In the genomic region with DNA sequence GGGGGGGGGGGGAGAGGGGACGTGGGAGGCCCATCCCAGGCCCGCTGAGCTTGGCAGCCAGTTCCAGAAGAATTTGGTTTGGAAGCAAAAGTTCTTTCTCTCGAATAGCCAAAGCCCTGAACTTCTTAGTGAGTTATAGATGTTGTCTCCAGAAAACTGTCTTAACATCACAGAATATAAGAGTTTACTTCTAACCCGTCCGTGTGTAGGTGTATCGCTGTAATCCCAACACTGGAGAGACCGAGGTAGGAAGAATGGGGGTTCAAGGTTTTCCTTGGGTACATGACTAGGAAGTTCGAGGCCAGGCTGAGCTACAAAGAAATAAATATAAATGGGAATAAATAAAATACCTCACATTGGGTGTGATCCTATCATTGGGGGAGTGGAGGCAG, we compare ENCODE assay signal across 7 mouse cellular contexts. TPM values are rescaled to one million over a fixed set of nuclear protein-coding genes. Genes with fewer than 3 reads are reported as not detected.
DNase-seq lines count a peak whose midpoint lies in the region; ATAC-seq lines count a peak whose summit lies in the region.

No protein-coding gene starts in this region.

- H3K9me3 ChIP-seq in neural tube, embryonic 11.5 days (ENCODE audit: control insufficient read depth, low read length): no peaks in the 10 kb centered on the region
- no peaks in the 10 kb centered on the region for H3K9me3 ChIP-seq in heart, embryonic 16.5 days (replicated peaks; ENCODE audit: control insufficient read depth, low read length)
- H3K9me3 ChIP-seq in liver, embryonic 15.5 days (replicated peaks): no peaks in the 10 kb centered on the region

- 53% methylated on average over 7 of the region's 8 CpGs for WGBS in neural tube, embryonic 11.5 days
- WGBS in heart, embryonic 16.5 days: 41% methylated on average over 8 of the region's 8 CpGs
- WGBS in liver, embryonic 15.5 days (ENCODE audit: insufficient replicate concordance): 33% methylated on average over 8 of the region's 8 CpGs

- H3K4me3 ChIP-seq in neural tube, embryonic 11.5 days (ENCODE audit: low read depth, low read length): peak overlapping the region; percentile 86
- peak overlapping the region; percentile 95 for H3K4me3 ChIP-seq in heart, embryonic 16.5 days (ENCODE audit: low read length)
- H3K4me3 ChIP-seq in liver, embryonic 15.5 days (replicated peaks): peak overlapping the region; percentile 87

- H3K9ac ChIP-seq in neural tube, embryonic 11.5 days (ENCODE audit: low read length): no peak overlapping the region
- no peak overlapping the region for H3K9ac ChIP-seq in heart, embryonic 16.5 days (ENCODE audit: low read length)
- H3K9ac ChIP-seq in liver, embryonic 15.5 days: no peak overlapping the region

- DNase-seq in neural tube, embryonic 11.5 days (ENCODE audit: low spot score): no peak
- DNase-seq in neural tube, embryonic 10.5 days (ENCODE audit: extremely low spot score, low spot score): no peak
- DNase-seq in c-Kit-positive CD71-positive TER-119-positive erythroid progenitor cells, embryonic 14.5 days (ENCODE audit: low spot score): no peak
- DNase-seq in left cerebral cortex, adult 9 months (ENCODE audit: low spot score in 2 of 2): no peak
- DNase-seq in gastrocnemius, postnatal 25 days: no peak

- H3K4me1 ChIP-seq in neural tube, embryonic 11.5 days (ENCODE audit: control insufficient read depth, insufficient read depth, low read length): peaks cover 3% of the 10 kb centered on the region; the same call in 1 of the 2 replicates
- peaks cover 11% of the 10 kb centered on the region for H3K4me1 ChIP-seq in heart, embryonic 16.5 days (ENCODE audit: control insufficient read depth, insufficient read depth, low read length)
- peaks cover 33% of the 10 kb centered on the region for H3K4me1 ChIP-seq in liver, embryonic 15.5 days (replicated peaks)

- H3K27me3 ChIP-seq in neural tube, embryonic 11.5 days (ENCODE audit: control insufficient read depth, insufficient read depth, low read length): no peaks in the 10 kb centered on the region
- H3K27me3 ChIP-seq in heart, embryonic 16.5 days (ENCODE audit: control insufficient read depth, insufficient read depth, low read length): no peaks in the 10 kb centered on the region
- no peaks in the 10 kb centered on the region for H3K27me3 ChIP-seq in liver, embryonic 15.5 days

- no peak overlapping the region for H3K4me2 ChIP-seq in neural tube, embryonic 11.5 days (ENCODE audit: low read depth)
- peak overlapping the region; percentile 53 for H3K4me2 ChIP-seq in heart, embryonic 16.5 days (ENCODE audit: low read depth, low read length)
- H3K4me2 ChIP-seq in liver, embryonic 15.5 days: peak overlapping the region; percentile 76

- ATAC-seq in neural tube, embryonic 11.5 days (ENCODE audit: insufficient read depth, low FRiP score, low TSS enrichment): peak; percentile 2; the same call in 1 of the 2 replicates
- ATAC-seq in heart, embryonic 16.5 days (replicated peaks; ENCODE audit: extremely low read depth, insufficient read depth, low FRiP score): 0 out of 2 replicates have a peak, but pooled peaks have one; percentile 0
- ATAC-seq in liver, embryonic 15.5 days (ENCODE audit: insufficient read depth): peak; percentile 4; the same call in 1 of the 2 replicates

- no peak overlapping the region for H3K27ac ChIP-seq in neural tube, embryonic 11.5 days (ENCODE audit: low read depth, low read length)
- no peak overlapping the region for H3K27ac ChIP-seq in heart, embryonic 16.5 days (ENCODE audit: low read length)
- H3K27ac ChIP-seq in liver, embryonic 15.5 days (replicated peaks): no peak overlapping the region

- no peaks in the 10 kb centered on the region for H3K36me3 ChIP-seq in neural tube, embryonic 11.5 days (ENCODE audit: control insufficient read depth, insufficient read depth, low read length)
- no peaks in the 10 kb centered on the region for H3K36me3 ChIP-seq in heart, embryonic 16.5 days (ENCODE audit: control insufficient read depth, insufficient read depth)
- H3K36me3 ChIP-seq in liver, embryonic 15.5 days (replicated peaks): 0 out of 2 replicates have a peak, but pooled peaks cover 4% of the 10 kb centered on the region

RNA-seq across cellular contexts. Expression of a gene that starts 0.4 kb away (rescaled TPM):
- 59.8 and 63.0 TPM in 2 replicates for polyA plus RNA-seq in neural tube, embryonic 11.5 days (2014; fragmentation: Nextera tagmentation; extraction: Ambion mirVana)
- 94.6 and 107 TPM in 2 replicates for polyA plus RNA-seq in heart, embryonic 16.5 days (2015; fragmentation: Nextera tagmentation; extraction: Ambion mirVana)
- 25.0 and 27.5 TPM in 2 replicates for polyA plus RNA-seq in liver, embryonic 15.5 days (2015; fragmentation: Nextera tagmentation; extraction: Ambion mirVana)
- total RNA-seq in gastrocnemius, postnatal 25 days (2021): 100 to 1,000 TPM; 101 to 117 TPM

RNA-seq across cellular contexts. Expression of a gene that starts 17.3 kb away (rescaled TPM):
- 12.9 and 13.7 TPM in 2 replicates for polyA plus RNA-seq in neural tube, embryonic 11.5 days (2014; fragmentation: Nextera tagmentation; extraction: Ambion mirVana)
- 20.0 and 42.0 TPM in 2 replicates for polyA plus RNA-seq in heart, embryonic 16.5 days (2015; fragmentation: Nextera tagmentation; extraction: Ambion mirVana)
- polyA plus RNA-seq in liver, embryonic 15.5 days (2015; fragmentation: Nextera tagmentation; extraction: Ambion mirVana): 6.6 and 10.5 TPM in 2 replicates
- total RNA-seq in gastrocnemius, postnatal 25 days (2021): 10 to 100 TPM in 1 of 2 experiments, 1 to 10 TPM in 1; 6.6 to 16.7 TPM

RNA-seq across cellular contexts. Expression of a gene that starts 36.9 kb away (rescaled TPM):
- 698 and 708 TPM in 2 replicates for polyA plus RNA-seq in neural tube, embryonic 11.5 days (2014; fragmentation: Nextera tagmentation; extraction: Ambion mirVana)
- polyA plus RNA-seq in heart, embryonic 16.5 days (2015; fragmentation: Nextera tagmentation; extraction: Ambion mirVana): 73.2 and 84.3 TPM in 2 replicates
- 938 and 960 TPM in 2 replicates for polyA plus RNA-seq in liver, embryonic 15.5 days (2015; fragmentation: Nextera tagmentation; extraction: Ambion mirVana)
- total RNA-seq in gastrocnemius, postnatal 25 days (2021): 10 to 100 TPM; 39.5 to 77.7 TPM
